Mouse (Mus musculus) kidney, adult 2 months (tissue): ENCODE results near the gene Rnaseh2a.

Experiments
- CTCF ChIP-seq: fragments of 200-500 bp; conservative IDR thresholded peaks from 2 replicates; pipeline ENCODE4 v1.5.1; 2011; ENCODE audit warnings: low read depth, mild to moderate bottlenecking, control low read depth, low read length, moderate library complexity, mixed read lengths; ENCODE audit not compliant: insufficient read depth, insufficient read length
- POLR2A ChIP-seq: fragments of 200-500 bp; IDR thresholded peaks from one replicate; pipeline ENCODE4 v1.6.1; 2011; ENCODE audit warnings: low read depth, low read length, control low read depth

DNA sequence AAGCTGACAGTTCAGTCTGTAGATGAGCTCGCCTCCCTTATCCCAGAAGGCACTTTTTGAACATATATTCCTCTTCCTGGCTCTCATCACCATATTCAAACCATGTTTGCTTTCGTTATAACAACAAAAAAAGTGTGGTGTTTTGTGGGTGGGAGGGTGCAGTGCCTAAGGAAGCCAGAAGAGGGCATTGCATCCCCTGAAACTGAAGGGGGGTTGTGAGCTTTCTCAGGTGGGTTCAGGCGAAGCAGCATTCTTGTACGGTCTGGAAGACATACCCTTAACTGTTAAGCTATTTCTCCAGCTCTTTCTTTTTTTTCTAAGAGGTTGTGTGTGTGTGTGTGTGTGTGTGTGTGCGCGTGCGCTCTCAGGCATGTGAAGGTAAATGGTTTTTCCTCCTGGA, 5.9 kb upstream of the Rnaseh2a start:
- TF ChIP-seq CTCF: peak; percentile 87
- TF ChIP-seq POLR2A: no peak
